Mouse (Mus musculus): ENCODE results near the gene Cct4.

DNA sequence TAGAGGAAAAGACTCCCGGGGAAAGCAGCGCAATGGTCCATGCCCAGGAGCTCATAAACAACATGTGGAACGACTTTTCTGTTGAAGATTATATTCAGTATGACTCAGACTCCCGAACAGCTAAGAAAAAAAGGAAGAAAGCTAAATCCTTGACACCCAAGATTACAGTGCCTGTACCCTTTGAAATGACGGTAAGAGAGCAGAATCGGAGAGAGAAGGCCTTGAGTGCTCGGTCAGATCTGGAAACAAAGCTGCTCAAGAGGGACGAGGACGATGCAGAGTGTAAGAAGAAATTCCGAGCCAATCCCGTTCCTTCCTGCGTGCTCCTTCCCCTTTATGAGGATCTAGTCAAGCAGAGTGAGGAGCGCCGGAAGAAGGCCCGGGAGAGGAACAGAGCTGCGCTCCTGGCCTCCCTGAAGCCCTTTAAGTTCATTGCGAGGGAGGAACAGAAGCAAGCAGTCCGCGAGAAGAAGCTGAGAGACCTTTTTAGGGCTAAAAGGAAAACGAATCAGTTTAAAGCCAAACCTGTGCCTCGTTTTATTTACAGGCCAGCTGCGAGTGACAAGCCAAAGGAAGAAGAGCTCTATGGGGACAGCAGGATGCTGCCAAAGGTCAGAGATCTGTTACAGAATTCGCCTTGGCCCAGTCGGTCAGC is 29.9 kb downstream of the Cct4 start:
- TF ChIP-seq CTCF (IDR thresholded peaks at IDR 0.05; ENCODE audit: insufficient read depth, low read depth, low read length) (no peak), POLR2A (IDR thresholded peaks at IDR 0.05; ENCODE audit: insufficient read depth, low read depth, low read length) (no peak)
